Mouse (Mus musculus) bone marrow, adult 2 months (tissue): ENCODE measurements around the gene Fras1.

ENCODE experiments used
- CTCF ChIP-seq: fragments of 200-500 bp; IDR thresholded peaks from 2 replicates; pipeline ENCODE4 v1.5.1; 2011; ENCODE audit warnings: low read length, control low read depth; ENCODE audit not compliant: control insufficient read depth, insufficient read depth
- POLR2A ChIP-seq: fragments of 200-500 bp; IDR thresholded peaks from 2 replicates; pipeline ENCODE4 v1.6.1; 2011; ENCODE audit warnings: low read depth, mild to moderate bottlenecking, control low read depth, low read length, borderline replicate concordance; ENCODE audit not compliant: control insufficient read depth

- TF ChIP-seq CTCF: no peak
- TF ChIP-seq POLR2A: no peak
Observed at GRCm38 (mm10) chr5:96641297-96641696, 267.5 kb downstream of the Fras1 start.
